In genomic region chr2:74959936-74960335, GRCm38 (mm10) we compare ENCODE assay signal across 23 mouse cellular contexts.
DNase-seq lines count a peak whose midpoint lies in the region; ATAC-seq and TF ChIP-seq lines count a peak whose summit lies in the region.
"Had no signal": no experiment of that assay in that cellular context is flagged by ENCODE, and none has a peak within 500 bp of the region (broad histone marks: within the 10 kb centered on the region; RNA-seq: fewer than 3 reads in every experiment).

No protein-coding gene starts in this region.

- no peak overlapping the region for H3K9ac ChIP-seq in heart, embryonic 11.5 days (ENCODE audit: low read depth, low read length)
- no peak overlapping the region for H3K9ac ChIP-seq in midbrain, embryonic 11.5 days (ENCODE audit: low read length)
- H3K9ac ChIP-seq in midbrain, postnatal 0 days (replicated peaks; ENCODE audit: low read length, poor library complexity, severe bottlenecking), result no peak overlapping the region
- H3K9ac ChIP-seq: embryonic facial prominence, embryonic 12.5 days; forebrain, embryonic 12.5 days; kidney, embryonic 15.5 days; liver, embryonic 13.5 days; lung, embryonic 15.5 days had no signal

- H3K4me3 ChIP-seq in heart, embryonic 11.5 days (ENCODE audit: low read depth, low read length), result no peak overlapping the region
- H3K4me3 ChIP-seq in midbrain, embryonic 11.5 days (ENCODE audit: low read depth, low read length), result no peak overlapping the region
- no peak overlapping the region for H3K4me3 ChIP-seq in midbrain, postnatal 0 days (ENCODE audit: low read depth, low read length)
- H3K4me3 ChIP-seq: embryonic facial prominence, embryonic 12.5 days; erythroblast, embryonic 14.5 days; forebrain, embryonic 12.5 days; kidney, embryonic 15.5 days; liver, embryonic 13.5 days; lung, embryonic 15.5 days had no signal

- no peak for TF ChIP-seq CTCF in midbrain, postnatal 0 days (IDR thresholded peaks at IDR 0.05)

- no peaks in the 10 kb centered on the region for H3K36me3 ChIP-seq in heart, embryonic 11.5 days (ENCODE audit: control insufficient read depth, insufficient read depth, low read length)
- no peaks in the 10 kb centered on the region for H3K36me3 ChIP-seq in midbrain, embryonic 11.5 days (ENCODE audit: control insufficient read depth, insufficient read depth, low read length)
- H3K36me3 ChIP-seq in midbrain, postnatal 0 days (ENCODE audit: insufficient read depth, low read length), result no peaks in the 10 kb centered on the region
- H3K36me3 ChIP-seq: embryonic facial prominence, embryonic 12.5 days; forebrain, embryonic 12.5 days; kidney, embryonic 15.5 days; liver, embryonic 13.5 days; lung, embryonic 15.5 days had no signal

- ATAC-seq in heart, embryonic 11.5 days (replicated peaks; ENCODE audit: insufficient number of reproducible peaks, low FRiP score, low TSS enrichment), result no peak
- no peak for ATAC-seq in midbrain, embryonic 11.5 days (ENCODE audit: low FRiP score)
- no peak for ATAC-seq in midbrain, postnatal 0 days (ENCODE audit: low FRiP score)
- ATAC-seq: Patski had no signal

- no peak overlapping the region for H3K4me2 ChIP-seq in heart, embryonic 11.5 days
- no peak overlapping the region for H3K4me2 ChIP-seq in midbrain, embryonic 11.5 days
- H3K4me2 ChIP-seq in midbrain, postnatal 0 days (ENCODE audit: low read depth, low read length, poor library complexity, severe bottlenecking), result no peak overlapping the region
- H3K4me2 ChIP-seq: embryonic facial prominence, embryonic 12.5 days; forebrain, embryonic 12.5 days; kidney, embryonic 15.5 days; liver, embryonic 13.5 days; lung, embryonic 15.5 days had no signal

- H3K27me3 ChIP-seq in heart, embryonic 11.5 days (ENCODE audit: control insufficient read depth, insufficient read depth, low read length), result 0 out of 2 replicates have a peak, but pooled peaks cover 2% of the 10 kb centered on the region
- no peaks in the 10 kb centered on the region; the same call in 1 of the 2 replicates for H3K27me3 ChIP-seq in midbrain, embryonic 11.5 days (ENCODE audit: control insufficient read depth, insufficient read depth, low read length)
- no peaks in the 10 kb centered on the region for H3K27me3 ChIP-seq in midbrain, postnatal 0 days (ENCODE audit: insufficient read depth, low read length)
- H3K27me3 ChIP-seq: kidney, embryonic 15.5 days; Patski had no signal

- H3K9me3 ChIP-seq in heart, embryonic 11.5 days (replicated peaks; ENCODE audit: control insufficient read depth, low read length), result no peaks in the 10 kb centered on the region
- H3K9me3 ChIP-seq in midbrain, embryonic 11.5 days (ENCODE audit: control insufficient read depth, low read length), result no peaks in the 10 kb centered on the region
- H3K9me3 ChIP-seq in midbrain, postnatal 0 days (ENCODE audit: low read length), result no peaks in the 10 kb centered on the region
- H3K9me3 ChIP-seq: embryonic facial prominence, embryonic 12.5 days; forebrain, embryonic 12.5 days; kidney, embryonic 15.5 days; lung, embryonic 15.5 days had no signal

- H3K4me1 ChIP-seq in heart, embryonic 11.5 days (ENCODE audit: control insufficient read depth, insufficient read depth, low read length), result no peaks in the 10 kb centered on the region
- no peaks in the 10 kb centered on the region for H3K4me1 ChIP-seq in midbrain, embryonic 11.5 days (ENCODE audit: control insufficient read depth, insufficient read depth, low read length)
- no peaks in the 10 kb centered on the region for H3K4me1 ChIP-seq in midbrain, postnatal 0 days (ENCODE audit: insufficient read depth, low read length)
- H3K4me1 ChIP-seq: embryonic facial prominence, embryonic 12.5 days; forebrain, embryonic 12.5 days; liver, embryonic 13.5 days; lung, embryonic 15.5 days had no signal

- no peak overlapping the region for H3K27ac ChIP-seq in heart, embryonic 11.5 days (ENCODE audit: low read depth, low read length)
- H3K27ac ChIP-seq in midbrain, embryonic 11.5 days (ENCODE audit: low read depth, low read length), result no peak overlapping the region
- no peak overlapping the region for H3K27ac ChIP-seq in midbrain, postnatal 0 days (ENCODE audit: low read depth, low read length)
- H3K27ac ChIP-seq: embryonic facial prominence, embryonic 12.5 days; forebrain, embryonic 12.5 days; kidney, embryonic 15.5 days; liver, embryonic 13.5 days; lung, embryonic 15.5 days; stomach, postnatal 0 days had no signal

- WGBS in heart, embryonic 11.5 days (ENCODE audit: insufficient replicate concordance), result 50% methylated on average over 5 of the region's 5 CpGs
- 68% methylated on average over 5 of the region's 5 CpGs for WGBS in midbrain, embryonic 11.5 days
- 72% methylated on average over 5 of the region's 5 CpGs for WGBS in midbrain, postnatal 0 days

- peak; percentile 55 for DNase-seq in heart, adult 11 months
- peak; percentile 77 for DNase-seq in midbrain, embryonic 11.5 days (ENCODE audit: low spot score, missing footprints)
- no peak for DNase-seq in midbrain, postnatal 0 days (ENCODE audit: low spot score)
- DNase-seq in embryo, embryonic 11 days, result peak; percentile 72
- no peak for DNase-seq in kidney, postnatal 4 days
- DNase-seq in kidney, postnatal 25 days, result no peak
- DNase-seq: adrenal gland, adult 8-10 months; cerebellum, adult 11-12 months; cerebellum, postnatal 14 days; kidney, adult 11 months; layer of hippocampus, adult 9-11 months; liver, embryonic 13.5 days; midbrain, embryonic 14.5 days; thymus, adult 2 months; thymus, postnatal 4 days had no signal

Comparison
In these comparisons a context has a peak if more than half of its experiments do, and no peak if none do; other contexts are left out.
1. DNase-seq: peak in heart, adult 11 months (single experiment), midbrain, embryonic 11.5 days (single experiment) and embryo, embryonic 11 days (single experiment); none in midbrain, postnatal 0 days (single experiment), kidney, postnatal 4 days (0 of 2) and kidney, postnatal 25 days (0 of 2).